Mouse (Mus musculus): Measurements from ENCODE around the gene Rtn1. TPM values are rescaled to one million over a fixed set of nuclear protein-coding genes. Genes with fewer than 3 reads are reported as not detected.
A peak's percentile ranks its signal among the peaks of the same experiment; 100 is the strongest.

Gene Rtn1
- polyA plus RNA-seq, 1 experiment, result not detected

- H3K4me3 ChIP-seq (ENCODE audit: insufficient read depth, low read depth, low read length), result no peak overlapping the region
- TF ChIP-seq POLR2A (IDR thresholded peaks at IDR 0.05; ENCODE audit: insufficient read depth, low read depth, low read length), result no peak
- TF ChIP-seq CTCF (IDR thresholded peaks at IDR 0.05; ENCODE audit: insufficient read depth, low read depth, low read length), result no peak
- no peak overlapping the region for H3K27ac ChIP-seq (ENCODE audit: insufficient read depth, low read depth, low read length)
- 68% methylated on average over 14 of the region's 14 CpGs for WGBS
- H3K4me1 ChIP-seq (ENCODE audit: control insufficient read depth, insufficient read depth, low read length), result peaks cover 15% of the 10 kb centered on the region
Measured at GRCm38 (mm10) chr12:72389377-72390103, 19.3 kb downstream of the Rtn1 start.

- no peak overlapping the region for H3K4me3 ChIP-seq (ENCODE audit: insufficient read depth, low read depth, low read length)
- 96% methylated on average over 5 of the region's 5 CpGs for WGBS
- no peak overlapping the region for H3K27ac ChIP-seq (ENCODE audit: insufficient read depth, low read depth, low read length)
- peaks cover 15% of the 10 kb centered on the region for H3K4me1 ChIP-seq (ENCODE audit: control insufficient read depth, insufficient read depth, low read length)
- TF ChIP-seq CTCF (IDR thresholded peaks at IDR 0.05; ENCODE audit: insufficient read depth, low read depth, low read length), result no peak
- TF ChIP-seq POLR2A (IDR thresholded peaks at IDR 0.05; ENCODE audit: insufficient read depth, low read depth, low read length), result no peak
Measured at GRCm38 (mm10) chr12:72388835-72389234, 20.0 kb downstream of the Rtn1 start.

GRCm38 (mm10) chr12:72388135-72388534 is 20.7 kb downstream of the Rtn1 start:
- no peak overlapping the region for H3K4me3 ChIP-seq (ENCODE audit: insufficient read depth, low read depth, low read length)
- H3K27ac ChIP-seq (ENCODE audit: insufficient read depth, low read depth, low read length), result no peak overlapping the region
- TF ChIP-seq CTCF (IDR thresholded peaks at IDR 0.05; ENCODE audit: insufficient read depth, low read depth, low read length), result no peak
- no peak for TF ChIP-seq POLR2A (IDR thresholded peaks at IDR 0.05; ENCODE audit: insufficient read depth, low read depth, low read length)
- H3K4me1 ChIP-seq (ENCODE audit: control insufficient read depth, insufficient read depth, low read length), result peaks cover 12% of the 10 kb centered on the region
- 86% methylated on average over 6 of the region's 6 CpGs for WGBS

GRCm38 (mm10) chr12:72376309-72376708 is 32.5 kb downstream of the Rtn1 start:
- no peak overlapping the region for H3K27ac ChIP-seq (ENCODE audit: insufficient read depth, low read depth, low read length)
- 67% methylated on average over 5 of the region's 5 CpGs for WGBS

GRCm38 (mm10) chr12:72374823-72375225 is 34.0 kb downstream of the Rtn1 start:
- H3K4me3 ChIP-seq (ENCODE audit: insufficient read depth, low read depth, low read length), result no peak overlapping the region
- WGBS, result 57% methylated on average over 11 of the region's 11 CpGs
- no peak overlapping the region for H3K27ac ChIP-seq (ENCODE audit: insufficient read depth, low read depth, low read length)
- peaks cover 16% of the 10 kb centered on the region for H3K4me1 ChIP-seq (ENCODE audit: control insufficient read depth, insufficient read depth, low read length)
- TF ChIP-seq POLR2A (IDR thresholded peaks at IDR 0.05; ENCODE audit: insufficient read depth, low read depth, low read length), result no peak

More at GRCm38 (mm10) chr12:72376309-72376708, 32.5 kb downstream of the Rtn1 start:
- TF ChIP-seq POLR2A (IDR thresholded peaks at IDR 0.05; ENCODE audit: insufficient read depth, low read depth, low read length) (no peak), CTCF (IDR thresholded peaks at IDR 0.05; ENCODE audit: insufficient read depth, low read depth, low read length) (no peak)
- Histone ChIP-seq H3K4me3 (ENCODE audit: insufficient read depth, low read depth, low read length) (no peak overlapping the region), H3K4me1 (ENCODE audit: control insufficient read depth, insufficient read depth, low read length) (peaks cover 16% of the 10 kb centered on the region)

GRCm38 (mm10) chr12:72373916-72374615 is 34.8 kb downstream of the Rtn1 start:
- TF ChIP-seq CTCF (IDR thresholded peaks at IDR 0.05; ENCODE audit: insufficient read depth, low read depth, low read length), result no peak
- no peak for TF ChIP-seq POLR2A (IDR thresholded peaks at IDR 0.05; ENCODE audit: insufficient read depth, low read depth, low read length)
- WGBS, result 30% methylated on average over 17 of the region's 17 CpGs
- Histone ChIP-seq H3K4me1 (ENCODE audit: control insufficient read depth, insufficient read depth, low read length) (peaks cover 16% of the 10 kb centered on the region), H3K27ac (ENCODE audit: insufficient read depth, low read depth, low read length) (peak overlapping the region; percentile 38; the same call in 1 of the 2 replicates), H3K4me3 (ENCODE audit: insufficient read depth, low read depth, low read length) (no peak overlapping the region)

GRCm38 (mm10) chr12:72370081-72370480 is 38.8 kb downstream of the Rtn1 start:
- H3K4me1 ChIP-seq (ENCODE audit: control insufficient read depth, insufficient read depth, low read length), result peaks cover 18% of the 10 kb centered on the region

GRCm38 (mm10) chr12:72366763-72367162 is 42.1 kb downstream of the Rtn1 start:
- H3K4me3 ChIP-seq (ENCODE audit: insufficient read depth, low read depth, low read length), result no peak overlapping the region
- H3K4me1 ChIP-seq (ENCODE audit: control insufficient read depth, insufficient read depth, low read length), result peaks cover 18% of the 10 kb centered on the region
- H3K27ac ChIP-seq (ENCODE audit: insufficient read depth, low read depth, low read length), result no peak overlapping the region
- WGBS, result 62% methylated on average over 3 of the region's 3 CpGs
- TF ChIP-seq POLR2A (IDR thresholded peaks at IDR 0.05; ENCODE audit: insufficient read depth, low read depth, low read length) (no peak), CTCF (IDR thresholded peaks at IDR 0.05; ENCODE audit: insufficient read depth, low read depth, low read length) (no peak)

More at GRCm38 (mm10) chr12:72370081-72370480, 38.8 kb downstream of the Rtn1 start:
- no peak overlapping the region for H3K27ac ChIP-seq (ENCODE audit: insufficient read depth, low read depth, low read length)
- no peak for TF ChIP-seq CTCF (IDR thresholded peaks at IDR 0.05; ENCODE audit: insufficient read depth, low read depth, low read length)
- TF ChIP-seq POLR2A (IDR thresholded peaks at IDR 0.05; ENCODE audit: insufficient read depth, low read depth, low read length), result no peak
- no peak overlapping the region for H3K4me3 ChIP-seq (ENCODE audit: insufficient read depth, low read depth, low read length)
- WGBS, result 72% methylated on average over 5 of the region's 5 CpGs

GRCm38 (mm10) chr12:72366104-72366437 is 42.8 kb downstream of the Rtn1 start:
- no peak for TF ChIP-seq POLR2A (IDR thresholded peaks at IDR 0.05; ENCODE audit: insufficient read depth, low read depth, low read length)
- TF ChIP-seq CTCF (IDR thresholded peaks at IDR 0.05; ENCODE audit: insufficient read depth, low read depth, low read length), result no peak
- Histone ChIP-seq H3K27ac (ENCODE audit: insufficient read depth, low read depth, low read length) (no peak overlapping the region), H3K4me3 (ENCODE audit: insufficient read depth, low read depth, low read length) (no peak overlapping the region), H3K4me1 (ENCODE audit: control insufficient read depth, insufficient read depth, low read length) (peaks cover 21% of the 10 kb centered on the region)
- 67% methylated on average over 2 of the region's 2 CpGs for WGBS

Measured in olfactory bulb, adult 2 months (tissue).